Mouse (Mus musculus) liver, postnatal 0 days (tissue): ENCODE measurements at regions not wholly inside any gene's neighbourhood (a gene's known extent, or its start where the extent isn't known, plus 50 kb on each side); places are given as distances from the start of the nearest gene placed in this dataset.

Source experiments
- ATAC-seq: fragments of 200-750 bp; cut with Nextera tagmentation; 2 replicates; pipeline ENCODE4 v1.8.0; 2017; ENCODE audit warnings: mild to moderate bottlenecking, moderate library complexity
- DNase-seq: peaks from one replicate; pipeline ENCODE4 v3.0.0-alpha.2; 2016
- H3K27ac ChIP-seq: fragments of 300-500 bp; sonication (generic); 2 replicates; pipeline ENCODE4 v1.5.1; 2014; ENCODE audit warnings: antibody characterized with exemption, moderate library complexity, mild to moderate bottlenecking, low read depth
- H3K27me3 ChIP-seq: fragments of 300-500 bp; sonication (generic); 2 replicates; pipeline ENCODE4 v1.6.1; 2014; ENCODE audit warnings: low read length, control low read depth, mixed read lengths; ENCODE audit not compliant: insufficient read depth
- H3K36me3 ChIP-seq: fragments of 300-500 bp; sonication (generic); replicated peaks from 2 replicates; pipeline ENCODE4 v1.6.1; 2014; ENCODE audit warnings: mild to moderate bottlenecking, control low read depth, low read length, moderate library complexity, mixed read lengths; ENCODE audit not compliant: insufficient read depth
- H3K4me1 ChIP-seq: fragments of 300-500 bp; sonication (generic); 2 replicates; pipeline ENCODE4 v1.6.1; 2014; ENCODE audit warnings: antibody characterized with exemption, mild to moderate bottlenecking, control low read depth; ENCODE audit not compliant: insufficient read depth
- H3K4me2 ChIP-seq: fragments of 300-500 bp; sonication (generic); 2 replicates; pipeline ENCODE4 v1.6.1; 2014; ENCODE audit warnings: low read depth, mild to moderate bottlenecking, low read length, moderate library complexity, mixed read lengths
- H3K4me3 ChIP-seq: fragments of 300-500 bp; sonication (generic); 2 replicates; pipeline ENCODE4 v1.5.1; 2014; ENCODE audit warnings: low read depth, low read length
- H3K9ac ChIP-seq: fragments of 300-500 bp; sonication (generic); replicated peaks from 2 replicates; pipeline ENCODE4 v1.6.1; 2014; ENCODE audit warnings: mild to moderate bottlenecking, moderate library complexity
- H3K9me3 ChIP-seq: fragments of 300-500 bp; sonication (generic); 2 replicates; pipeline ENCODE4 v1.6.1; 2016; ENCODE audit warnings: mild to moderate bottlenecking, control low read depth, low read length, mixed read lengths
- CTCF ChIP-seq: sonication (generic); IDR thresholded peaks from 2 replicates; pipeline ENCODE4 v1.5.1; 2016; ENCODE audit warnings: antibody characterized with exemption, low read depth
- EP300 ChIP-seq: IDR thresholded peaks from 2 replicates; pipeline ENCODE4 v1.6.1; 2016; ENCODE audit warnings: antibody characterized with exemption, low read depth, mild to moderate bottlenecking
- WGBS: fragments of 180-500 bp; shearing (Covaris S2); extraction: QIAGEN DNeasy Blood & Tissue Kit; methylation state at CpG from one replicate; pipeline ENCODE4 v1.1.7; 2014; ENCODE audit not compliant: insufficient replicate concordance; 5-methylcytosine and 5-hydroxymethylcytosine counted together

DNA sequence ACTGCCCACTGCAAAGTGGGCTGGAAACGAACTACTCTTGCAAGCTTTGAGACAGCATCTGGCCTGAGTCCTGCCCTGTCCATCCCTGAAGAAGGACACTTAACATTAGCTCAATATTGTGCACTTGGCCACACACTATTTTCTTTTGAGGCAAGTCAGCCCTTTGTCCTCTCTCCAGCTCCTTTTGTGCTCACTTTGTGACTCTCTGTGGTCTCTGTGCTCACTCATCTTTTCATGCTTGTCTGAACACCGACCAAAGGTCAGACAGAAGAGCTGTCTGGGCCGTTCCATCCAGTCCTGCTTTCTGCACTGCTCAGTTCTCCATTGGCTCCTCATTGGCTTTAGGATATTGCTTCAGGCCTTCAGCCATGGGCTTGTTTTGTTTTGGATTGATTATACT, 715.8 kb downstream of the Nedd1 start:
- ATAC-seq: no peak
- Histone ChIP-seq H3K4me2 (no peak overlapping the region), H3K27ac (no peak overlapping the region), H3K9ac (no peak overlapping the region), H3K4me3 (no peak overlapping the region), H3K4me1 (no peaks in the 10 kb centered on the region), H3K27me3 (no peaks in the 10 kb centered on the region), H3K9me3 (no peaks in the 10 kb centered on the region), H3K36me3 (no peaks in the 10 kb centered on the region)
- WGBS: 50% methylated on average over 3 of the region's 3 CpGs
- DNase-seq: no peak
- TF ChIP-seq CTCF: no peak
- TF ChIP-seq EP300: no peak

DNA sequence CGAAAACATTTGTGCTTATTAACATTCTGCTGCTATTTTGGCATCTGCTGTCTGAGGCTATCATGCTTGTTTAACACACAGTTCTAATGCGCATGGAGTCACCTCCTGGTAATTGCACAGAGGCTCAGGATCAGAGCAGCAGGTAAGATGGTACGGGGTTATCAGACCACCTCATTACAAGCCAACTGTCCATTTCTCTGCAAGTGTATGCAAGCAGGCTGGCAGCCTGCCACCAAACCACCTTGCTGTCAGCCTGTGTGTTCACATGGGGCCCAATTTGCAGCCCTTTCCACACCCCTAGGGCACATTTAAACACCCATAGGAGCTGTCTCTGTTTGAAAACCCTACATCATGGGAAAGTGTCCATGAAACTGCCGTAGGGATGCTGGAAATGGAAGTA, 731.2 kb downstream of the Nedd1 start:
- Histone ChIP-seq H3K36me3 (no peaks in the 10 kb centered on the region), H3K9me3 (0 out of 2 replicates have a peak, but pooled peaks cover 2% of the 10 kb centered on the region), H3K27ac (no peak overlapping the region), H3K4me2 (no peak overlapping the region), H3K27me3 (no peaks in the 10 kb centered on the region), H3K4me3 (no peak overlapping the region), H3K4me1 (no peaks in the 10 kb centered on the region), H3K9ac (no peak overlapping the region)
- DNase-seq (no peak), ATAC-seq (no peak)
- WGBS: 78% methylated on average over 4 of the region's 4 CpGs
- TF ChIP-seq CTCF: no peak
- TF ChIP-seq EP300: no peak

DNA sequence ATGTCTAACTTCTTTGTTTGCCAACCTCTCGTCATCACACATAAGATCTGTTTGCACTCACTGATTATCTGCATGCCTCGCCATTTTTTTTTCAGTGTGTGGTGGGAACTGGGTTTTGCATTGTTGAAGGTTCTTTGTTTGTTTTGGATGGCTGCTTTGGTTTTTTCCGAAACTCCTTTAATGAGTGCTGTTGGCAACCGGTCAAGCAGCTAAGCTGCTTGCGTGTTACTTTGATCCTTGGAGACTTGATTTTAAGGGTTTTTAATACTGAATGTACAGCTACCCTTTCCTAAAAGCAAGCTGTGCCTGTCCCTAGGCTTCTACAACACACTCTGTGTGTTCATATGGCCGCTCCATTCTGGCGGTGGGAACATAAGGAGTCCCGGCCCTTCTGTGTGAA, 733.9 kb downstream of the Nedd1 start:
- H3K4me3 ChIP-seq: no peak overlapping the region
- no peak overlapping the region for H3K4me2 ChIP-seq
- ATAC-seq (no peak), DNase-seq (no peak)
- 78% methylated on average over 8 of the region's 8 CpGs for WGBS
- H3K27ac ChIP-seq: no peak overlapping the region
- H3K36me3 ChIP-seq: no peaks in the 10 kb centered on the region
- 0 out of 2 replicates have a peak, but pooled peaks cover 2% of the 10 kb centered on the region for H3K9me3 ChIP-seq
- no peak for TF ChIP-seq CTCF
- TF ChIP-seq EP300: no peak
- H3K4me1 ChIP-seq: no peaks in the 10 kb centered on the region
- H3K27me3 ChIP-seq: no peaks in the 10 kb centered on the region
- H3K9ac ChIP-seq: no peak overlapping the region

DNA sequence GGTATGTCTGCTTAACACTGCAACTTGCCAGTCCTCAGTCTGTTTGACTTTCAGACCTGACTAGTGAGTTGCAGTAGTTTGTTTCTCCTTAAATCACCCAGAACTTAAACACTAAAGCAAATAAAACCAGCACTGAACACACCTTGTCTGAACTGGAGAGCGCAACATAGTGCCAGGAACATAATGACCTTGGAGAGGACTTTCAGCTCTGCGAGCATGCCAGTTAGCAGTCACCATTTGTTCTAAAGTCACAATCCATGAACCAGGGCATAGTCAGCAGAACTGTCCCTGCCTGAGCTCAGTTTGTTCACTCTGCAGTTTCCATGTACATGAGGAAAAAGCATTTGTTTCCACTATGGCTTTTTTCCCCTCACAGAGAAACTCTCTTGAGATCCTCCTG, 742.4 kb downstream of the Nedd1 start:
- no peaks in the 10 kb centered on the region for H3K36me3 ChIP-seq
- H3K4me3 ChIP-seq: no peak overlapping the region
- H3K9me3 ChIP-seq: no peaks in the 10 kb centered on the region
- H3K4me1 ChIP-seq: no peaks in the 10 kb centered on the region
- 75% methylated on average over 2 of the region's 2 CpGs for WGBS
- H3K4me2 ChIP-seq: no peak overlapping the region
- no peak overlapping the region for H3K27ac ChIP-seq
- no peaks in the 10 kb centered on the region for H3K27me3 ChIP-seq
- no peak for TF ChIP-seq CTCF
- no peak for TF ChIP-seq EP300
- no peak overlapping the region for H3K9ac ChIP-seq
- DNase-seq: no peak
- no peak for ATAC-seq

DNA sequence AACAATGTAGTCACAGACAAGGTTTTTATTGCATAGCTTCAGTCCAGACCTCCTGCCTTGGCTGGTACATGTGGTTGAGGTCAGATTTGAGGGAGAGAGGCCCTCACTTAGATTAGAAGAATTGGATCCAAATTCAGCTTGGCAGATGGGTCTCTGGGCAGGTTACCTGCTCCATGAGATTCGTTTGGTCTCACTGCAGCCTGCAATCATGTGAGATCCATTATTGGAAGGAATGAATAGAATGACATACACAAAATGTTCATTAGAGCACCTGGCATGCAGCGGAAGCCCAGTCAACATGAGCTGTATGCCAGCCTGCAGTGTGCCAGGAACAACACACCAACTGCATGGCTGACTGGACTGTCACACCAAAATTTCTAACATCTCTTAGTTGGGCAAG, 750.3 kb downstream of the Nedd1 start:
- 65% methylated on average over 2 of the region's 2 CpGs for WGBS
- TF ChIP-seq EP300 (no peak), CTCF (no peak)
- Histone ChIP-seq H3K36me3 (no peaks in the 10 kb centered on the region), H3K27me3 (no peaks in the 10 kb centered on the region), H3K4me3 (no peak overlapping the region), H3K9me3 (no peaks in the 10 kb centered on the region), H3K27ac (no peak overlapping the region), H3K4me2 (no peak overlapping the region), H3K4me1 (no peaks in the 10 kb centered on the region), H3K9ac (no peak overlapping the region)
- DNase-seq: no peak
- ATAC-seq: no peak

DNA sequence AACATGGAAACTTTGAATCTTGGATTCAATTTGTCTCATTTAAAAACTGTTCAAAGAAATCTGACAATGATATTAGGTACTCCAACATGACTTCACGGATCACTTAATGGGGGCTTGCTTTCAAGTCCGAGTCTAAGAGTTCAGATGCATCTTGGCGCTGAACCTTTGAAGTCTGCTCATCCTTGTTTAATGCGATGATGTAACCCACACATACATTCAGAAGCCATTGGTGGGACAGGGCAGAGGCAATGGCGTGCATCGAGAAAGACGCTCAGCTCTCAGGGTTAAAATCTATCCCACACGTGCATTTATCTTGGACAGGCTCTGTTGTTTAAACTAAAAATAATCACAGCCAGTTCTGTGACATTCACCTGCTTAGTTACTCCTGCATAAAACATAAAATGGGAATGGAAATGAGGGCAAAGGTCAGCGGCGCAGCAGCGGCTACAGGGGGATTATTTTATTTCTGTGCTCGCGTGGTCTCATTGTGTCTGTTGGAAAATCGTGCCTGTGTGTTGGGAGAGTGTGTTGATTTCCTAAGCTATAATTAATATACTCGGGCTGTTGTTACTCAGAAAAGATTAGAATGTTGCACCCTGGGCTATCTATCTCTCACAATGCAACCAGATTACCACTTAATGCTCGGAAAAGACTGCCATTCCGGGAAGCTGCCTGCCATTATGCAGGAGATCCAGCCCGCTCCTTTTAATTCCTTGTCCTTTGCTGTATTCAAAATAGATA, 754.5 kb downstream of the Nedd1 start:
- no peak for TF ChIP-seq CTCF
- no peak for TF ChIP-seq EP300
- 84% methylated on average over 18 of the region's 18 CpGs for WGBS
- Histone ChIP-seq H3K36me3 (no peaks in the 10 kb centered on the region), H3K4me2 (no peak overlapping the region), H3K9ac (no peak overlapping the region), H3K4me1 (no peaks in the 10 kb centered on the region), H3K4me3 (no peak overlapping the region), H3K9me3 (no peaks in the 10 kb centered on the region), H3K27ac (no peak overlapping the region), H3K27me3 (no peaks in the 10 kb centered on the region)
- no peak for ATAC-seq
- no peak for DNase-seq
